Mouse (Mus musculus) testis, postnatal 14 days (tissue): ENCODE measurements around the gene Gm49373.

Experiments used
- DNase-seq: peaks from one replicate; pipeline ENCODE4 v3.0.0; 2021; ENCODE audit warnings: low spot score

Gene Gm49373

DNA sequence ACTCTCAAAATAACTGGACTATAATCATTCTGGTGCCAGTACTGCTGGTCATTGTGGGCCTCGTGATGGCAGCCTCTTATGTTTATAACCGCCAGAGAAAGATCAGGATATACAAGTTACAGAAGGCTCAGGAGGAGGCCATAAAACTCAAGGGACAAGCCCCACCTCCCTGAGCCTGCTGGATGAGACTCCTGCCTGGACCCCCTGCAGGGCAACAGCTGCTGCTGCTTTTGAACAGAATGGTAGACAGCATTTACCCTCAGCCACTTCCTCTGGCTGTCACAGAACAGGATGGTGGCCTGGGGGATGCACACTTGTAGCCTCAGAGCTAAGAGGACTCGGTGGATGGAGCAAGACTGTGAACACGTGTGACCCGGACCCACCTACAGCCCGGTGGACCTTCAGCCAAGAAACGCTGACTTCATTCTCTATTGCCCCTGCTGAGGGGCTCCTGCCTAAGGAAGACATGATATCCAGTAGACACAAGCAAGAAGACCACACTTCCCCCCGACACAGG lies 45.1 kb downstream of the Gm49373 start:
- DNase-seq: no peak

DNA sequence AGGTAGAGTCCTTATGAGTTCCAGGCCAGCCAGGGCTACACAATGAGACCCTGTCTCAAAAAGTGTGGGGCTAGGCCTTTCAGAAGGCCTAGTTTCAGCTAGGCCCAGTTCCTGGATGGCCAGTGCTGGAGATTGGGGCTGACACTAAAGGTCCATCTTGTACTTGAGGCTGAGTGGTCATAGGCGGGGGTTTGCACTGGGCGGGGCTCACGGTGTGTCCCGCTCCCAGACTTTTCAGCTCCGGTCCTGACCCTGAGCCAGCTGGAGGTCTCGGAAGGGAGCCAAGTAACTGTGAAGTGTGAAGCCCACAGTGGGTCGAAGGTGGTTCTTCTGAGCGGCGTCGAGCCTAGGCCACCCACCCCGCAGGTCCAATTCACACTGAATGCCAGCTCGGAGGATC lies 46.0 kb downstream of the Gm49373 start:
- DNase-seq: no peak

DNA sequence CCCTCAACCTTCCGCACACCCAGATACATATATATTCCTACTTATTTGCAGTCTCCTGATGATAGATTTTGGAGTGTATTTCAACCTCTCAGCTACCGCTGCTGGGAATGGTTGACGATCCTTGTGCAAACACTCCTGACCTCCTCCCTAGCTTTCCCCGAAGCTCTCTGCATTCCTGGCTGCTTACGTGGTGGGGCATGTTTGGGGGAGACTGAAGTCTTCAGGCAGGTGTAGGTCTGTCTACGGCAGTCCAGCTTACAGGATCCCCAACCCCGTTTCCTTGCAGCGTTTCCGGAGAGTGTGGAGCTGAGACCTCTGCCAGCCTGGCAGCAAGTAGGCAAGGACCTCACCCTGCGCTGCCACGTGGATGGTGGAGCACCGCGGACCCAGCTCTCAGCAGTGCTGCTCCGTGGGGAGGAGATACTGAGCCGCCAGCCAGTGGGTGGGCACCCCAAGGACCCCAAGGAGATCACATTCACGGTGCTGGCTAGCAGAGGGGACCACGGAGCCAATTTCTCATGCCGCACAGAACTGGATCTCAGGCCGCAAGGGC lies 47.6 kb downstream of the Gm49373 start:
- no peak for DNase-seq

DNA sequence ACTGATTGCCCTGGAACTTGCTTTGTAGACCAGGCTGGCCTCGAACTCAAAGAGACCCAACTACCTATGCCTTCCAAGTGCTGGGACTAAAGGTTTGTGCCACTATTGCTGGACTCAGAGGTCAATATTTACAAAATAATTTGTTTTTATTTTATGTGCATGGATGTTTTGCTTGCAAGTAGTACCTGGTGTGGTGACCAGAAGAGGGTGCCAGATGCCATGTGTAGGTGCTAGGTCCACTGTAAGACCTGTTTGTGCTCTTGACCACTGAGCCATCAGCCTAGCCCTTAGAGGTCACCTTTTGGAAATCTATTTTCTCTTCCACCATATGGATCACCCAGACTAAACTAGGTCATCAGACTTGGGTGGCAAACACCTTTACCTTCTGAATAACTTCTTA lies 50.2 kb downstream of the Gm49373 start:
- DNase-seq: no peak

DNA sequence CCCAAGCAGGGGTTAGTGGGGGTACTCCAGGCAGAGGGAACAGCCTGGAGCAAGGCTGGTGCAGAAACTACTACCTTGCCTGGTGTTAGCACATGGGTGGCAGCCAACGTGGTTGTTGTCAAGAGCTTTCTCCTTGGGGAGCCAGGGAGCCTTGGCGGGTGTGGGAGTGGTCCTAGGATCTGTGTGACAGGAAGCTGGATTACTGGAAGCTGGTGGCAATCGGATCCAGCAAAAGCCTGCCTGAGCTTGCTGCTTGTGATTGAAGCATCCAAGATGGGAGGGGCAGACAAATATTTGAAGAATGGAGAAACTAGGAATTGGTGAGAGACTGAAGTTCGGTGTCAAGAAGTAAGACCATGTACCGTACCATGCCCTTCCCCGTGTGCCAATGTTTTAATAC lies 50.6 kb downstream of the Gm49373 start:
- no peak for DNase-seq

DNA sequence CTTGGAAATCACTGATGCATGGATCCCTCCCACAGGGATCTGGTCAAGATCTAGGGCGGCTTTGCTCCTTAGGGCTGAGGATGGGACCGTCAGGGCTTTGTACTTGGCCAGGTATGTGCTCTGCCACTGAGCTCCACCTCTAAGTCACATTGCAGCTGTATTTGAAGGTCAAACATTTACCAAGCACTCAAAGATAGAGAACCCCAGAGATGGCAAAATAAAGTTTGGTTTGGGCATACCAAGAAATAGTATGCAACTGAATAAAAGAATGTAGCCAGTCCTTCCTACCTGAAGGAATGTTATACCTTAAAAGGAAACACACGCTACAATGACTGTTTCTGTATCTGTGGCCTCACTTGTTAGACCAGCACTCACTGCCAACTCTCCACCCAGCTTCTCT lies 51.5 kb downstream of the Gm49373 start:
- DNase-seq: no peak

DNA sequence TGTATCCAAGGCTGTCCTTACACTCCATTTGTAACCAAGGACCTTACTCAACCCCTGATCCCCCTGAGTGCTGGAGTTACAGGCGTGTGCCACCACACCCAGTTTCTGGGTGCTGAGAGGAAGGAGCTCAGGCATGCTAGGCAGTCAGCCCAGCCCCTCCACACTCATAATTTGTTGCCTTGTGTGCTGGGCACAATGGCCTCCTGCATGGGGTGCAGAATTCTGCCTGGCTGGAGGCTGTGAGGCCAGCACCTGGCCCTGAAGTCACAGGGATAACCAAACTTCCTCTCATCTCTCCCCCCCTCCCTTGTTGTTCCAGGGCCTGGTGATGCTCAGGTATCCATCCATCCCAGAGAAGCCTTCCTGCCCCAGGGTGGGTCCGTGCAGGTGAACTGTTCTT lies 54.3 kb downstream of the Gm49373 start:
- DNase-seq: no peak

DNA sequence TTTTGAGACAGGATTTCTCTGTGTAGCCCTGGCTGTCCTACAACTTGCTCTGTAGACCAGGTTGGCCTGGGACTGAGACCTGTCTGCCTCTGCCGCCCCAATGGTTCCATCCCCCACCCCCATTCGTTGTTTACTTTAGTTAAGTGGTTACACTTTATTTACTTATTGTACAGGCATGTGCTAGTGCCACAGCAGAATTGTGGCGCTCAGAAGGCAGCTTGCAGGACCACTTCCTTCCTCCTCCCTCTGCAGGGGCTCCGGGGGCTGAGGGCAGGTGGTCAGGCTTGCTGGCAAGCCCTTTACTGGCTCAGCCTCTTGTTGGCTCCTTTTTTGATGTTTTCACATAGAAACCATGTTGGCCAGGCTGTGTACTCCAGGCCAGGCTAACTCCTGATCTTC lies 55.7 kb downstream of the Gm49373 start:
- DNase-seq: no peak

DNA sequence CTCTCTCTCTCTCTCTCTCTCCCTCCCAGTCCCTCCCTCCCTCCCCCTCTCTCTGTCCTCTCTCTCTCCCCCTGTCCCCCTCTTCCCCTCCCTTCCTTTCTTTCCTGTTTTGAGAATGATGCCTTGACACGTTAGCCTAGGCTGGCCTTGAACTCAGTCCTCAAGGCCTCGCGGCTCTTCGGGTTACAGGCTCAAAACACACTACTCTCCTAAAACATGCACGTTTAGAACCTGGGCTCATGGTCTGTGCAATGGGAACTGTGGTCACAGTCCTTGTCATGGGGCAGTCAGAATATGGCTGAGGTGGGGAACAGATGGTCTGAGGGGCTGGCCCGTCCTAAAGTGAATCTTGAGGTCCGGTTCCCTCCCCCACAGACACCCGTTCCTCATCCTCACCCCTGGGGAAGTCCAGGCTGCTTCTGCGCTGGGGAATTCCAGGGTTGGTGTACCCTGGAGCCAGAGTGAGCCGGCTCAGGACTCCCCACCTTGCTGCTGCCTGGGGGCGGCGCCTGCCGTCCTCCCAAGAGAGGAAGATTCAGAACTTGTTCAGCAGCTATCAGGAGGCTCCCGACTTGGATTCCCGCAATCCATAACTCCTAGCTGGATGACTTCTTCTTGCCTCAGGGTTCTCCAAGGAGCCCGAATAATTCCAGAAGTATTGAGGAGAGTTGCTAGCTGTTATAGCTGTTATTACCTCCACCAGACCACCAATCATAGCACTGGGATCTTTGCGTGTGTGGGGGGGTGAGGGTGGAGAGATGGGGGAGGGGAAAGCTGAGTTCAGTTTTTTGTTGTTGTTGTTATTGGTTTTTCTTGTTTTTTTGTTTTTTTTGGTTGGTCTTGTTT lies 56.3 kb downstream of the Gm49373 start:
- DNase-seq: no peak

DNA sequence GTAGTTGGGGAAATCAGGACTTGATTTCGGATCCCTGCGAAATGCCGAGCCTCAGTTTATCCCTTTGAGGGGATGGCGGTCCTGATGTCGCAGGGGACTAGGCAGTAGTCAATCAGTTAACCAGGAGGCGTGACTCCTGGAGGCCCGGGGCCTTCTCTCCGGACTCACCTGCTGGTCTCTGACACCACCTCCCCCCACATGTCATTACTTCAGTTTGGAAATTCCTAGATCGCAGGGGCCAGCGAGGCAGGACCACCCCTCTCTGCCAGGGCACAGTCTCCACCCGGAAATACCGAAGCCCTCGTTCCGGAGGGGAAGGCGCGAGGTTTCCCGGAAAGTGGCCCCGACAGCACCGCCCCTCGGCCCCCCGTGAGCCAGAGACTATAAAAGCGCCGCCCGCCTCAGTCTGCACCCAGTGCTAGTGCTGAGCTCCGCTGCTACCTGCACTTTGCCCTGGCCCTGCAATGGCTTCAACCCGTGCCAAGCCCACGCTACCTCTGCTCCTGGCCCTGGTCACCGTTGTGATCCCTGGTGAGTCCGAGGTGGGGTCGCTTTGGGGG lies 57.2 kb downstream of the Gm49373 start, which contains the start of gene Icam1:
Gene Icam1 (plus strand): TSS at position 415 of the 560 bp plus-strand sequence.
- DNase-seq: peak; percentile 59

DNA sequence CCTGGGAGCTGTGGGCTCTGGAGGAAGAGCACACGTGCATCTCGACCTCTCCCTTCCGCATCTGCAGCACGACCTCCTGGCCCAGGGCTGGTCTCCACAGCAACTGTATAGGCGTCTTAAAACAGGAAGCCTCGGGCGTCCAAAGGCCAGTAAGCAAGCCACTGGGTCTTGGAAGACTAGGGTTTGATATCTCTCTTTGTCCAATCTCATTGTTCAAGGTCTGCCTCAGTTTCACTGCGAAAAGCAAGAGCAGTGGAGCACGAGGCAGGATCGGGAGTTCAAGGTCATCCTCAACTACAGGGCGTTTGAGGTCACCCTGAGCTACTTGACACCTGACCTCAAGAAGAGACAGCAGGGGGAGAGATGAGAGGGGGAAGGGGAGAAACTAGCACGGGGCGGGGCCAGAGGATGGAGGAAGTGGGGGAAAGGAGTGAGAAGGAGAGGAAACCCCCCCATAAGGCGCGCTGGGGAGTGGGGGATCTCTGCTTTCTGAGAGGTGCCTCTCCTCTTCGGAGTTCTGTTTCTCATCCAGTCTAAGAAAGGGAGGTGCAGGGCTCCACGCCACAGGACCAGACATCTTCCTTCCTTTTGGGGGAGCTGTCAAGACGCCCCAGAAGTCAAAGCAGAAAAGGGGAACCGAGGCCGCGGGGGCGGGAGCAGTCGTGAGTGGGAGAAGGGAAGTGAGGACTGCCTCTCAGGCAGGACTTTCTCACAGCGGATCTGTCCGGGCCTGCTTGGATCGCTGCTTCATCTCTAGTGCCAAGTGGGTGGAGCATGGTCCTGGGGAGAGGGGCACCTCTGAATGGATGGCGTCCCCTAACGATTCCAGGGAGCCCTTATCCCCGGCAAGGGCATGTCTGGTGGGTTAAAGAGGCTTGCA lies 58.0 kb downstream of the Gm49373 start:
- peak; percentile 55 for DNase-seq
